Mouse (Mus musculus) Patski (cell line): ENCODE data around the gene Nr4a3. TPM values are rescaled to one million over a fixed set of nuclear protein-coding genes. Genes with fewer than 3 reads are reported as not detected.
A peak's percentile ranks its signal among the peaks of the same experiment; 100 is the strongest.

Experiments used
- ATAC-seq: fragments of 100-300 bp; one replicate; pipeline ENCODE4 v1.8.0; 2021
- CTCF ChIA-PET: fragments of 350-600 bp; sonication (Branson Sonifier 250); formaldehyde crosslinking; loops from one replicate; lab custom pipeline; 2022; ENCODE audit warnings: inconsistent platforms; lab: Charles Lee
- POLR2A ChIA-PET: fragments of 350-600 bp; sonication (Branson Sonifier 250); formaldehyde crosslinking; loops from one replicate; lab custom pipeline; 2022; ENCODE audit warnings: antibody characterized with exemption, inconsistent platforms; lab: Charles Lee
- DNase-seq: peaks from one replicate; pipeline ENCODE4 v3.0.0-alpha.2; 2011; ENCODE audit warnings: low read depth, low spot score
- H3K27me3 ChIP-seq: fragments of 371-371 bp; one replicate; pipeline ENCODE4 v1.5.1; 2021
- CTCF ChIP-seq: fragments of 100-300 bp; IDR thresholded peaks from one replicate; pipeline ENCODE4 v1.5.1; 2021
- in situ Hi-C: fragments of 300-500 bp; cut with MboI; formaldehyde crosslinking; loops from 3 replicates; pipeline ENCODE4 v1.11.1; 2018; ENCODE audit warnings: low pct_unique_long_range_greater_than_20kb, mixed read lengths
- polyA plus RNA-seq: library from polyadenylated mRNA; unstranded; gene quantifications from one replicate; pipeline ENCODE4 v1.2.3, GENCODE M21; 2021

The Nr4a3 gene
- polyA plus RNA-seq, 1 experiment from 2014 or later: 0.08 TPM

DNA sequence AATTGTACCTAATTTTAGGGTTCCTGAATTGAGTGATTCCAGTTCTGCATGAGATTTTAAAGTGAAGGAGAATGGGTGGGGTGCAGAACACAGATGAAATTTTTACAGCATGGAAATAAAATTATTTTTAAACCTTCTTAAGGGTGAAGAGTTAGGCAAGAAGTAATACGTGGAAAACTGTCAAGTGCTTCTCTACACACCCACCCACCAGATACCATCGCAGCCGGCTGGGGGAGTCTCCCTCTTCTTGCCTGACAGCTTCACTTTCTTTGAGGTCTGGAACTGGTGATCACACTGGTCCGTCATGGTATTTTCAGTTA, 2.5 kb upstream of the Nr4a3 start:
- DNase-seq (no peak), ATAC-seq (no peak)
- H3K27me3 ChIP-seq: no peaks in the 10 kb centered on the region
- in situ Hi-C loops: loop anchor here (25.0 kb wide), 1 partner anchor 605 kb away; no protein-coding TSS in a partner anchor
- POLR2A ChIA-PET: no interaction called here
- TF ChIP-seq CTCF: no peak
- CTCF ChIA-PET: no interaction called here

DNA sequence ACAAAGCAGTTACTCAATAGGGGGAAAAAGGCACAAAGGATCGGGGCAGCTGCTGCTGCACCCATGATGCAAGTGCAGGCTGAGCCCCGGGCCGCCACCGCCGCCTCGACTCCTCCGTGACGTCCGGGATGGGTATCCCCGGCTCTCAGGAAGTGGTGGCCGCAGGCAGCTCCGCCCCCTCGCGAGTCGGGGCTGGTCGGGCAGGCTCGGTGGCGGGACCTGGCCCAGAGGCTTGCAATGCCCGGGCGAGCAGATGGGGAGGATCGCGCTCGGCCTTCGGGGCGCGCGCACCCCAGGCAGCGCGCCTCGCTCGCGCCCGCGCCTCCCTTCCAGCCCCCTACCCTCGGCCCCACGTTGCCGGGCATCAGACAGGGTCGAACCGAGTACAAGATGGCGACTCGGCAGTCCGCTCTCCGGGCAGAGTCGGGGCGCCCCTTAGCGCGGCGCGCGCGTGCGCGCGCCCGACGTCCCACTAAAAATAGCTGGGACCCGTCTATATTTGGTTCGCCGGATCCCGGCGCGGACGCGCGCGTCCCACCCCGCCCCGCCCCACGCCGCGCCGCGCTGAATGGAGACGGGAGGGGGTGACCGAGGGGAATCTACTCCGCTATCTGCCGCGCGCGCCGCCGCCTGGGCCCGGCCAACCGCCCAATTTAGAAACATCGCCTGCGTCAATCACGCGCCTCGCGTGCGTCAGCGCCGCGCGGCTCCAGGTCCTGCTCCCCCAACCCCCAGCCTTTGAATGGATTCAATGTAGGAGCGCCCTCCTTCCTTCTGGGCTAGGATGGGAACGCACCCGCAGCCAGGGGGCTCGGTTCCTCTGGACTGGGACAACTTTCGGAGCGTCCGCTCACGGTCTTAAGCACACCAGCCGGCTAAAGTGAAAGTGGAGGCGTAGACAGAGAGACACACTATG, 1.9 kb upstream of the Nr4a3 start:
- in situ Hi-C loops: loop anchor here (25.0 kb wide), 1 partner anchor 606 kb away; no protein-coding TSS in a partner anchor
- no peak for TF ChIP-seq CTCF
- ChIA-PET POLR2A (interaction anchor here (0.6 kb wide), 1 partner anchor 156 kb away, joined by 3 read pairs; no protein-coding TSS in a partner anchor), CTCF (no interaction called here)
- DNase-seq (peak; percentile 83), ATAC-seq (peak; percentile 73)
- H3K27me3 ChIP-seq: peaks cover 4% of the 10 kb centered on the region

- in situ Hi-C loops: loop anchor here (25.0 kb wide), 1 partner anchor 607 kb away; no protein-coding TSS in a partner anchor
- POLR2A ChIA-PET: interaction anchor here (0.6 kb wide), 1 partner anchor 1626 kb away, joined by 4 read pairs; no protein-coding TSS in a partner anchor
- CTCF ChIA-PET: no interaction called here
- TF ChIP-seq CTCF: no peak
- no peak for ATAC-seq
- no peak for DNase-seq
- H3K27me3 ChIP-seq: peaks cover 10% of the 10 kb centered on the region
Observed at GRCm38 (mm10) chr4:48044141-48044490, 837 bp upstream of the Nr4a3 start.

GRCm38 (mm10) chr4:48045281-48045720, 348 bp downstream of the Nr4a3 start:
- POLR2A ChIA-PET: no interaction called here
- CTCF ChIA-PET: no interaction called here
- H3K27me3 ChIP-seq: peaks cover 10% of the 10 kb centered on the region
- no peak for TF ChIP-seq CTCF
- DNase-seq (no peak), ATAC-seq (no peak)
- in situ Hi-C loops: loop anchor here (25.0 kb wide), 1 partner anchor 608 kb away; no protein-coding TSS in a partner anchor

- in situ Hi-C loops: loop anchor here (25.0 kb wide), 1 partner anchor 609 kb away; no protein-coding TSS in a partner anchor
- DNase-seq: no peak
- H3K27me3 ChIP-seq: peaks cover 10% of the 10 kb centered on the region
- ATAC-seq: no peak
- TF ChIP-seq CTCF: no peak
- CTCF ChIA-PET: no interaction called here
- POLR2A ChIA-PET: interaction anchor here (1.0 kb wide), 1 partner anchor 22 kb away, joined by 6 read pairs; no protein-coding TSS in a partner anchor
Observed at GRCm38 (mm10) chr4:48045721-48046460, 938 bp downstream of the Nr4a3 start.

DNA sequence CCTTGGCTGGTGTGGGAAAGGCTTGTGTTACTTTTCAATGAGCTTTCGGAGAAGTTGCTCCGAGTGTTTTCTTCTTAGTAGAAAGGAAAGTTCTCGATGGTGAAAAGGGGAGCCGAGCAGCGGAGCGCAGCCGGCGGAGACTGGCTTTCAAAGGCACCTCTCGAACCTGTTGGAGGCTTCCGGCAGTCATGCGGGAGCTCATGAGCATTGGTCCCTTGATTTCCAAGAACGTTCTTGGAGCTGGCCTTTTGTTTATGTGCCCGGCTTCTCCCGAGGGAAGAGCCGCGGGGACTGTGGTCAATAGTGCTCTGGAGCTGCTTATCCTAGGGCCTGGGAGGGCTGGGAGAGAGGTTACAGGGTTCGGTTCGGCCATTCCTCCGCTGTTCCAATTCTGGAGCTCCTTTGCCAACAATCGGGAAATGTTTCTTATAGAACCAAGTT, 1.5 kb downstream of the Nr4a3 start:
- H3K27me3 ChIP-seq: peaks cover 10% of the 10 kb centered on the region
- ATAC-seq: no peak
- no peak for DNase-seq
- ChIA-PET POLR2A (interaction anchor here (1.0 kb wide), 1 partner anchor 21 kb away, joined by 6 read pairs; no protein-coding TSS in a partner anchor), CTCF (no interaction called here)
- in situ Hi-C loops: loop anchor here (25.0 kb wide), 1 partner anchor 609 kb away; no protein-coding TSS in a partner anchor
- no peak for TF ChIP-seq CTCF

- H3K27me3 ChIP-seq: peaks cover 10% of the 10 kb centered on the region
- CTCF ChIA-PET: no interaction called here
- DNase-seq (no peak), ATAC-seq (no peak)
- no peak for TF ChIP-seq CTCF
- POLR2A ChIA-PET: no interaction called here
- in situ Hi-C loops: loop anchor here (25.0 kb wide), 1 partner anchor 610 kb away; no protein-coding TSS in a partner anchor
Observed at GRCm38 (mm10) chr4:48047136-48047765, 2.3 kb downstream of the Nr4a3 start.

- ATAC-seq (no peak), DNase-seq (no peak)
- CTCF ChIA-PET: no interaction called here
- in situ Hi-C loops: loop anchor here (25.0 kb wide), 1 partner anchor 611 kb away; no protein-coding TSS in a partner anchor
- peaks cover 10% of the 10 kb centered on the region for H3K27me3 ChIP-seq
- POLR2A ChIA-PET: no interaction called here
- no peak for TF ChIP-seq CTCF
Observed at GRCm38 (mm10) chr4:48047766-48048371, 2.9 kb downstream of the Nr4a3 start.

DNA sequence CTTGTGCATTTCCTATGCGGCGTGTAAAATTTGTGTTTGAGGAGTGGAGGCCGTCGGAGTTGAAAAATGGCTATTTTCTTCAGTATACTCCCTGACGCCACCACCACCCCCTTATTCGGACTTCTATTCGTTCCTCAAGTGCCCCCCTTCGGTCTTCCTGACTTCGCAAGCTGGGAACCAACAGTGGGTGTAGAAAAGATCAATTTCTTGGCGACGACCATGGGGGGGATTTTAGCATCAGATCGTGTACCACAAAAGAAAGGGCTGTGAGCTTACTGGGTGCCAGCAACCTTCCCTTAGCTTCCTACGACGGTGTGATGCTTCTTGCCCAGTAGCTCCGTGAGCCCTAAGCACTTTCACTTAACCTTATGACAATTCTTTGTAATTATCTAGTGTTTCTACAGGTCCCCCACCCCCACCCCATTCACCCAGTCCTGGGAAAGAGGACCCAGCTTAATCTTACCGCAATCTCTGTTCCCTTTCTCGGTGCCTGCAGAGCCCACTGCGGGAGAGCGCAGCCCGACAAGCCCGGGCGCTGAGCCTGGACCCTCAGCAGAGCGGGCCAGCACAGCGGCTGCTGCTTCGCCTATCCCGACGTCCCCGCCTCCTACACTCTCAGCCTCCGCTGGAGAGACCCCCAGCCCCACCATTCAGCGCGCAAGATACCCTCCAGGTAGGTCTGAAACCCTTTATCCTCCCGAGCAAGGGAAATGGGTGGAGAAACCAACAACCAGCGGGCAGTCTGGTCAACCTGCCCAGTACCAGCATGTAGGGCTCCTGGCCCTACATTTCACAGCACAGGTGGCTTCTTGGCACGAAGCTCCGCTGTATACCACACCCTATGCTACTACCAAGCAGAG, 3.7 kb downstream of the Nr4a3 start:
- in situ Hi-C loops: loop anchor here (25.0 kb wide), 1 partner anchor 611 kb away; no protein-coding TSS in a partner anchor
- no peak for TF ChIP-seq CTCF
- ChIA-PET CTCF (interaction anchor here (0.9 kb wide), 1 partner anchor 14 kb away, joined by 3 read pairs; no protein-coding TSS in a partner anchor), POLR2A (no interaction called here)
- ATAC-seq (no peak), DNase-seq (no peak)
- peaks cover 10% of the 10 kb centered on the region for H3K27me3 ChIP-seq
